Mouse (Mus musculus): ENCODE measurements around the gene Smarcd1.

DNA sequence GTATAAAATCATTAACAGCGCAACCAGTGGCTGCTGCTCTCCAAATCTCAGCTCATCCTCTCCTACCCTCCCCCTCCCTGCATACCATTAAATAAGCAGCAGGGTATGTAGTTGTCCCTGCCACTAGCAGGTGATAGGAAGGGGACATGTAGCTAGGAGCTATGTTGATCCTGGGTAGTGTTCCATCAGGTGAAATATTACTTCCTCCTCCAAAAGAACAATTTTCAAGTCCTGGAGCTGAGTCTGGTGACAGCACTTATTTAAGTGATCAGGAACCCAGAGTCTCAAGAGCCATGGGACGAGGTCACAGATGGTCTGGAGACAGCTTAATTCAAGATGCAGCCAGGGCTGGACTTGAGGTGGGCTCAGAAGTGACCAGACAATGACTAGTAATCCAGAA, 33.7 kb downstream of the Smarcd1 start:
- TF ChIP-seq CTCF (IDR thresholded peaks at IDR 0.05; ENCODE audit: low read depth), result no peak
- TF ChIP-seq EP300 (IDR thresholded peaks at IDR 0.05; ENCODE audit: low read depth), result no peak
